Mouse (Mus musculus): ENCODE data around the gene Sp8. TPM values are rescaled to one million over a fixed set of nuclear protein-coding genes. Genes with fewer than 3 reads are reported as not detected.

Gene Sp8
- total RNA-seq (2023) = not detected in 2 replicates

GRCm38 (mm10) chr12:118846221-118846620 lies at the start of gene Sp8:
TSS of gene Sp8 (plus strand) at chr12:118846329.

Other genes with a start within 250 kb of the Sp8 start
- gene Abcb5, start 120.1 kb downstream of the Sp8 start, total RNA-seq (2023) = not detected in 2 replicates

All from neutrophil, adult 65 days (primary cell).